Mouse (Mus musculus) heart, postnatal 0 days (tissue): ENCODE results near the gene Taf6. TPM values are rescaled to one million over a fixed set of nuclear protein-coding genes. Genes with fewer than 3 reads are reported as not detected.

Source experiments
- ATAC-seq: fragments of 200-750 bp; cut with Nextera tagmentation; 2 replicates; pipeline ENCODE4 v1.8.0; 2017; ENCODE audit warnings: low read depth, moderate number of reproducible peaks, moderate library complexity; ENCODE audit not compliant: insufficient read depth
- DNase-seq: peaks from one replicate; pipeline ENCODE4 v3.0.0-alpha.2; 2016; ENCODE audit warnings: low spot score
- H3K27ac ChIP-seq: fragments of 300-500 bp; sonication (generic); 2 replicates; pipeline ENCODE4 v1.5.1; 2014; ENCODE audit warnings: low read depth, mild to moderate bottlenecking
- H3K27me3 ChIP-seq: fragments of 300-500 bp; sonication (generic); 2 replicates; pipeline ENCODE4 v1.6.1; 2014; ENCODE audit warnings: low read length, mixed read lengths; ENCODE audit not compliant: control insufficient read depth, insufficient read depth
- H3K36me3 ChIP-seq: fragments of 300-500 bp; sonication (generic); replicated peaks from 2 replicates; pipeline ENCODE4 v1.6.1; 2014; ENCODE audit warnings: low read length, mixed read lengths; ENCODE audit not compliant: control insufficient read depth, insufficient read depth
- H3K4me1 ChIP-seq: fragments of 300-500 bp; sonication (generic); 2 replicates; pipeline ENCODE4 v1.6.1; 2014; ENCODE audit warnings: antibody characterized with exemption; ENCODE audit not compliant: control insufficient read depth, insufficient read depth
- H3K4me2 ChIP-seq: fragments of 300-500 bp; sonication (generic); 2 replicates; pipeline ENCODE4 v1.6.1; 2014; ENCODE audit warnings: low read depth, mild to moderate bottlenecking, low read length, moderate library complexity
- H3K4me3 ChIP-seq: fragments of 300-500 bp; sonication (generic); 2 replicates; pipeline ENCODE4 v1.5.1; 2014; ENCODE audit warnings: low read depth, low read length
- H3K9ac ChIP-seq: fragments of 300-500 bp; sonication (generic); replicated peaks from 2 replicates; pipeline ENCODE4 v1.6.1; 2014; ENCODE audit warnings: low read depth, low read length, mixed read lengths
- H3K9me3 ChIP-seq: fragments of 300-500 bp; sonication (generic); replicated peaks from 2 replicates; pipeline ENCODE4 v1.6.1; 2016; ENCODE audit warnings: low read length; ENCODE audit not compliant: control insufficient read depth
- CTCF ChIP-seq: IDR thresholded peaks from 2 replicates; pipeline ENCODE4 v1.5.1; 2016; ENCODE audit warnings: antibody characterized with exemption, control low read depth, low read depth
- EP300 ChIP-seq: IDR thresholded peaks from 2 replicates; pipeline ENCODE4 v1.6.1; 2016; ENCODE audit warnings: antibody characterized with exemption, low read depth
- WGBS: fragments of 180-500 bp; shearing (Covaris S2); extraction: QIAGEN DNeasy Blood & Tissue Kit; methylation state at CpG from one replicate; pipeline ENCODE4 v1.1.7; 2014; 5-methylcytosine and 5-hydroxymethylcytosine counted together
- polyA plus RNA-seq: library from polyadenylated mRNA; unstranded; fragments of >200 nt; fragmentation: Nextera tagmentation; extraction: Ambion mirVana; gene quantifications from 2 replicates; pipeline ENCODE4 v1.2.1, GENCODE M21; 2015
- total RNA-seq: library from RNA; depleted of rRNA; stranded (reverse); fragments of >200 nt; gene quantifications from 2 replicates; pipeline ENCODE4 v1.2.3, GENCODE M21; 2014; ENCODE audit warnings: low replicate concordance

The Taf6 gene
- total and polyA plus RNA-seq, 2 experiments from 2014 or later: 33.4 to 52.8 TPM

- ATAC-seq (peak; percentile 86), DNase-seq (peak; percentile 80)
- 7% methylated on average over 53 of the region's 54 CpGs for whole genome bisulfite sequencing
- peak within 1 kb of the TSS; percentile 77 for H3K9ac ChIP-seq
- peaks cover 2% of the 10 kb centered on the region; the same call in 1 of the 2 replicates for H3K36me3 ChIP-seq
- H3K4me1 ChIP-seq: peaks cover 6% of the 10 kb centered on the region; the same call in 1 of the 2 replicates
- H3K27ac ChIP-seq: peak within 1 kb of the TSS; percentile 85
- no peaks in the 10 kb centered on the region for H3K27me3 ChIP-seq
- H3K9me3 ChIP-seq: no peaks in the 10 kb centered on the region
- H3K4me2 ChIP-seq: peak within 1 kb of the TSS; percentile 85
- TF ChIP-seq CTCF (0 out of 2 replicates have a peak, but pooled peaks have one; percentile 1), EP300 (no peak)
- peak within 1 kb of the TSS; percentile 73 for H3K4me3 ChIP-seq
Observed at GRCm38 (mm10) chr5:138193771-138194727, 6.8 kb upstream of the Taf6 start, which contains the start of gene Mblac1. Mblac1 (plus strand) TSS chr5:138194314.

- Histone ChIP-seq H3K9ac (peak overlapping the region; percentile 80), H3K9me3 (no peaks in the 10 kb centered on the region), H3K4me3 (peak overlapping the region; percentile 68), H3K4me1 (peaks cover 12% of the 10 kb centered on the region), H3K27me3 (no peaks in the 10 kb centered on the region), H3K4me2 (peak overlapping the region; percentile 86), H3K27ac (peak overlapping the region; percentile 61), H3K36me3 (peaks cover 18% of the 10 kb centered on the region)
- under 1% methylated on average over 10 of the region's 10 CpGs for WGBS
- DNase-seq (peak; percentile 84), ATAC-seq (peak; percentile 85)
- TF ChIP-seq EP300: no peak
- TF ChIP-seq CTCF: no peak
Observed at GRCm38 (mm10) chr5:138187661-138188306, 533 bp upstream of the Taf6 start.

- H3K27ac ChIP-seq: no peak overlapping the region
- no peak overlapping the region for H3K4me3 ChIP-seq
- TF ChIP-seq CTCF (no peak), EP300 (no peak)
- WGBS: 79% methylated on average over 3 of the region's 3 CpGs
- H3K36me3 ChIP-seq: peaks cover 49% of the 10 kb centered on the region
- H3K4me1 ChIP-seq: peaks cover 7% of the 10 kb centered on the region; the same call in 1 of the 2 replicates
- H3K4me2 ChIP-seq: no peak overlapping the region
- DNase-seq (no peak), ATAC-seq (no peak)
- H3K9me3 ChIP-seq: no peaks in the 10 kb centered on the region
- no peak overlapping the region for H3K9ac ChIP-seq
- no peaks in the 10 kb centered on the region for H3K27me3 ChIP-seq
Observed at GRCm38 (mm10) chr5:138173217-138173616, 14.0 kb downstream of the Taf6 start.

- under 1% methylated on average over 54 of the region's 54 CpGs for WGBS
- Histone ChIP-seq H3K4me2 (peak within 1 kb of the TSS; percentile 100), H3K27ac (peak within 1 kb of the TSS; percentile 92), H3K27me3 (no peaks in the 10 kb centered on the region), H3K9ac (peak within 1 kb of the TSS; percentile 77), H3K36me3 (peaks cover 49% of the 10 kb centered on the region), H3K4me3 (peak within 1 kb of the TSS; percentile 55), H3K9me3 (no peaks in the 10 kb centered on the region), H3K4me1 (peaks cover 7% of the 10 kb centered on the region; the same call in 1 of the 2 replicates)
- ATAC-seq (peak; percentile 91), DNase-seq (peak; percentile 97)
- TF ChIP-seq EP300 (0 out of 2 replicates have a peak, but pooled peaks have one; percentile 9), CTCF (no peak; the same call in 1 of the 2 replicates)
Observed at GRCm38 (mm10) chr5:138171695-138172491, 15.4 kb downstream of the Taf6 start, which contains the start of the genes Ap4m1 and Mcm7. Ap4m1 (plus strand) TSS chr5:138172002. Mcm7 (minus strand) TSS chr5:138172422.
